Comparison of ENCODE assay signal across 9 mouse cellular contexts in genomic region chr2:148706409-148707201, GRCm38 (mm10). TPM values are rescaled to one million over a fixed set of nuclear protein-coding genes. Genes with fewer than 3 reads are reported as not detected.
DNase-seq lines count a peak whose midpoint lies in the region; ATAC-seq lines count a peak whose summit lies in the region.
"Had no signal": no experiment of that assay in that cellular context is flagged by ENCODE, and none has a peak within 500 bp of the region (broad histone marks: within the 10 kb centered on the region; RNA-seq: fewer than 3 reads in every experiment).

No protein-coding gene starts in this region.

- peaks cover 12% of the 10 kb centered on the region; the same call in 1 of the 2 replicates for H3K36me3 ChIP-seq in neural tube, embryonic 14.5 days (ENCODE audit: control insufficient read depth, insufficient read depth, low read length)

- no peak overlapping the region for H3K4me2 ChIP-seq in neural tube, embryonic 14.5 days (ENCODE audit: low read depth, low read length)

- no peak overlapping the region for H3K9ac ChIP-seq in neural tube, embryonic 14.5 days (replicated peaks; ENCODE audit: low read depth, low read length)

- no peaks in the 10 kb centered on the region for H3K9me3 ChIP-seq in neural tube, embryonic 14.5 days (ENCODE audit: control insufficient read depth, low read length)

- no peaks in the 10 kb centered on the region for H3K4me1 ChIP-seq in neural tube, embryonic 14.5 days (ENCODE audit: control insufficient read depth, insufficient read depth, low read length)

- no peaks in the 10 kb centered on the region for H3K27me3 ChIP-seq in neural tube, embryonic 14.5 days (ENCODE audit: control insufficient read depth, insufficient read depth, low read length)

- no peak overlapping the region for H3K27ac ChIP-seq in neural tube, embryonic 14.5 days (ENCODE audit: low read depth, low read length)

- ATAC-seq in cerebellum, adult (ENCODE audit: insufficient number of reproducible peaks, low FRiP score, low TSS enrichment) = peak; percentile 39; the same call in 1 of the 2 replicates
- peak; percentile 85 for ATAC-seq in common myeloid progenitor, adult 5-6 weeks (replicated peaks; ENCODE audit: low read depth, poor library complexity, severe bottlenecking)
- ATAC-seq in neural tube, embryonic 14.5 days (ENCODE audit: low read depth) = peak; percentile 72; the same call in 1 of the 2 replicates

- 75% methylated on average over 15 of the region's 15 CpGs for WGBS in neural tube, embryonic 14.5 days

- no peak overlapping the region for H3K4me3 ChIP-seq in neural tube, embryonic 14.5 days (ENCODE audit: low read depth, low read length)

- no peak for DNase-seq in cerebellum, adult 11-12 months
- DNase-seq in 3134 (ENCODE audit: extremely low read depth, insufficient read length, low spot score) = peak; percentile 25
- peak; percentile 54 for DNase-seq in induced T-regulatory cell, adult 2 months (ENCODE audit: low read depth)
- DNase-seq in ovary, postnatal 10 days (ENCODE audit: low spot score) = no peak
- no peak for DNase-seq in thymus, postnatal 4 days

RNA-seq across cellular contexts. Expression of gene Napb, which starts 25.7 kb away (rescaled TPM):
- 1.1 and 2.1 TPM in 2 replicates for total RNA-seq in common myeloid progenitor, adult 5-6 weeks (2017)
- 99.4 and 105 TPM in 2 replicates for polyA plus RNA-seq in neural tube, embryonic 14.5 days (2014; fragmentation: Nextera tagmentation; extraction: Ambion mirVana)

RNA-seq across cellular contexts. Expression of gene Gzf1, which starts 25.8 kb away (rescaled TPM):
- 14.1 and 20.6 TPM in 2 replicates for total RNA-seq in common myeloid progenitor, adult 5-6 weeks (2017)
- polyA plus RNA-seq in neural tube, embryonic 14.5 days (2014; fragmentation: Nextera tagmentation; extraction: Ambion mirVana) = 16.7 and 17.1 TPM in 2 replicates

RNA-seq across cellular contexts. Expression of gene Nxt1, which starts 34.2 kb away (rescaled TPM):
- total RNA-seq in common myeloid progenitor, adult 5-6 weeks (2017) = 34.9 and 40.3 TPM in 2 replicates
- 41.1 and 43.3 TPM in 2 replicates for polyA plus RNA-seq in neural tube, embryonic 14.5 days (2014; fragmentation: Nextera tagmentation; extraction: Ambion mirVana)

RNA-seq across cellular contexts. Expression of gene Cstl1, which starts 43.6 kb away (rescaled TPM):
- not detected in 2 replicates for total RNA-seq in common myeloid progenitor, adult 5-6 weeks (2017)
- not detected in 2 replicates for polyA plus RNA-seq in neural tube, embryonic 14.5 days (2014; fragmentation: Nextera tagmentation; extraction: Ambion mirVana)
- total RNA-seq: heart, adult 18-20 months had no signal

Comparison
In these comparisons a context has a peak if more than half of its experiments do, and no peak if none do; other contexts are left out.
1. DNase-seq: peak in 3134 (single experiment) and induced T-regulatory cell, adult 2 months (single experiment); none in cerebellum, adult 11-12 months (single experiment), ovary, postnatal 10 days (single experiment) and thymus, postnatal 4 days (single experiment).
2. Peak in every context shown above with its lines, with median percentiles within 50 percentile points of each other: ATAC-seq.